Mouse (Mus musculus): ENCODE measurements at regions not wholly inside any gene's neighbourhood (a gene's known extent, or its start where the extent isn't known, plus 50 kb on each side); places are given as distances from the start of the nearest gene placed in this dataset.

GRCm38 (mm10) chr8:15487579-15487978 is 441.7 kb upstream of the BB014433 start:
- DNase-seq (ENCODE audit: low spot score in 2 of 2), result no peak

GRCm38 (mm10) chr8:15470561-15470960 is 424.7 kb upstream of the BB014433 start:
- no peak for DNase-seq (ENCODE audit: low spot score in 2 of 2)

GRCm38 (mm10) chr8:15468540-15469476 is 422.9 kb upstream of the BB014433 start:
- DNase-seq (ENCODE audit: low spot score in 2 of 2), result no peak

GRCm38 (mm10) chr8:15438546-15438945 is 392.7 kb upstream of the BB014433 start:
- peak in 1 of 2 experiments; percentile 1 for DNase-seq (ENCODE audit: low spot score in 2 of 2)

GRCm38 (mm10) chr8:15394722-15395115 is 348.8 kb upstream of the BB014433 start:
- DNase-seq (ENCODE audit: low spot score in 2 of 2), result no peak

GRCm38 (mm10) chr8:15393936-15394721 is 348.3 kb upstream of the BB014433 start:
- no peak for DNase-seq (ENCODE audit: low spot score in 2 of 2)

GRCm38 (mm10) chr8:15392056-15392455 is 346.2 kb upstream of the BB014433 start:
- DNase-seq (ENCODE audit: low spot score in 2 of 2), result no peak

- DNase-seq (ENCODE audit: low spot score in 2 of 2), result no peak
Measured at GRCm38 (mm10) chr8:15388791-15389190, 342.9 kb upstream of the BB014433 start.

GRCm38 (mm10) chr8:15367063-15367462 is 321.2 kb upstream of the BB014433 start:
- DNase-seq (ENCODE audit: low spot score in 2 of 2), result no peak

GRCm38 (mm10) chr8:15364546-15364945 is 318.7 kb upstream of the BB014433 start:
- DNase-seq (ENCODE audit: low spot score in 2 of 2), result no peak

GRCm38 (mm10) chr8:15344151-15344550 is 298.3 kb upstream of the BB014433 start:
- DNase-seq (ENCODE audit: low spot score in 2 of 2), result no peak

GRCm38 (mm10) chr8:15343616-15344015 is 297.7 kb upstream of the BB014433 start:
- no peak for DNase-seq (ENCODE audit: low spot score in 2 of 2)

- no peak for DNase-seq (ENCODE audit: low spot score in 2 of 2)
Measured at GRCm38 (mm10) chr8:15334532-15334931, 288.7 kb upstream of the BB014433 start.

GRCm38 (mm10) chr8:15327312-15327711 is 281.4 kb upstream of the BB014433 start:
- DNase-seq (ENCODE audit: low spot score in 2 of 2), result no peak

GRCm38 (mm10) chr8:15323421-15323820 is 277.5 kb upstream of the BB014433 start:
- no peak for DNase-seq (ENCODE audit: low spot score in 2 of 2)

- no peak for DNase-seq (ENCODE audit: low spot score in 2 of 2)
Measured at GRCm38 (mm10) chr8:15318082-15318816, 272.4 kb upstream of the BB014433 start.

- no peak for DNase-seq (ENCODE audit: low spot score in 2 of 2)
Measured at GRCm38 (mm10) chr8:15313481-15313880, 267.6 kb upstream of the BB014433 start.

GRCm38 (mm10) chr8:15311509-15311908 is 265.6 kb upstream of the BB014433 start:
- DNase-seq (ENCODE audit: low spot score in 2 of 2), result no peak

- DNase-seq (ENCODE audit: low spot score in 2 of 2), result no peak
Measured at GRCm38 (mm10) chr8:15311045-15311444, 265.2 kb upstream of the BB014433 start.

- DNase-seq (ENCODE audit: low spot score in 2 of 2), result no peak
Measured at GRCm38 (mm10) chr8:15304143-15304677, 258.3 kb upstream of the BB014433 start.

GRCm38 (mm10) chr8:15273775-15274174 is 227.9 kb upstream of the BB014433 start:
- no peak for DNase-seq (ENCODE audit: low spot score in 2 of 2)
